Mouse (Mus musculus): ENCODE data around the gene Mcur1. TPM values are rescaled to one million over a fixed set of nuclear protein-coding genes. Genes with fewer than 3 reads are reported as not detected.
A peak's percentile ranks its signal among the peaks of the same experiment; 100 is the strongest.

Gene Mcur1
- polyA plus RNA-seq, 1 experiment from 2014 or later = 18.2 TPM

DNA sequence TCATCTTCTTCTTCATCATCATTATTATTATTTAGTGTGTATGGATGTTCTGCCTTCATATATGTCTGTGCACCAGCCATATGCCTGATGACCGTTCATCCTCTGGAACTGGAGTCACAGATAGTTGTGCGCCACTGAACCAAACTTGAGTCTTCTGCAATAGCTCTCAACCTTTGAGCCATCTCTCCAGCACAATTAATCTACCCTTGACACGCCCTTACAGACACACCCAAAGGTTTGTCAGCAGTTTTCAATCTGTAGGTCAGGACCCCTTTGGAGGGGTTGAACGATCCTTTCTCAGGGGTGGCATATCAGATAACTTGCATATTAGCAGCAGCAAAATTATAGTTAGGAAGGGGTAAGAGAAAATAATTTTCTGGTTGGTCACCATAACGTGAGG lies 4.7 kb upstream of the Mcur1 start:
- no peak overlapping the region for H3K27ac ChIP-seq (ENCODE audit: poor library complexity, severe bottlenecking)
- WGBS = 81% methylated on average over 5 of the region's 5 CpGs
- H3K4me1 ChIP-seq (replicated peaks) = peaks cover 12% of the 10 kb centered on the region; the same call in 1 of the 2 replicates
- H3K36me3 ChIP-seq = no peaks in the 10 kb centered on the region
- H3K9me3 ChIP-seq (replicated peaks) = no peaks in the 10 kb centered on the region
- no peak for ATAC-seq (ENCODE audit: insufficient number of reproducible peaks, low FRiP score)
- no peaks in the 10 kb centered on the region for H3K27me3 ChIP-seq (replicated peaks)
- H3K9ac ChIP-seq = no peak overlapping the region
- H3K4me2 ChIP-seq = no peak overlapping the region
- no peak overlapping the region for H3K4me3 ChIP-seq

DNA sequence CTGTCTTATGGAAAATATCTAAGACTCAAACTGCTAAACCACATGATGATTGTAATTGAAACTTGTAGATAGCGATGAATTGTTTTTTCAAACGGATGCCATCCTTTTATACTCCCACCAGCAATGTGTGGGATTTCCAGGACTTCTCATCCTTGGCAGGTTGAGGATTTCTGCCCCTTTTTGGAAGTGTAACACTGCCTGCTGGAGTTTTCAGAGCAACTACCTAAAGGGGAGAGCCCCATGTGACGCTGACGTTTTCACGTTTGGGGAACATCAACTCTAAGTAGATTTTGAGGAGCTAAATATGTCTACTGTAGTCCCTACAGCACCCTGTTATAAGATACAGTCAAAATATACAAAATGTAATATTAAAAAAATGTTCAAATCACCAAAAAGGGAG lies 2.7 kb upstream of the Mcur1 start:
- H3K4me2 ChIP-seq = no peak overlapping the region
- no peak overlapping the region for H3K27ac ChIP-seq (ENCODE audit: poor library complexity, severe bottlenecking)
- 91% methylated on average over 5 of the region's 5 CpGs for WGBS
- ATAC-seq (ENCODE audit: insufficient number of reproducible peaks, low FRiP score) = no peak
- H3K9me3 ChIP-seq (replicated peaks) = no peaks in the 10 kb centered on the region
- H3K4me1 ChIP-seq (replicated peaks) = peaks cover 26% of the 10 kb centered on the region
- H3K27me3 ChIP-seq (replicated peaks) = no peaks in the 10 kb centered on the region
- H3K4me3 ChIP-seq = no peak overlapping the region
- no peaks in the 10 kb centered on the region for H3K36me3 ChIP-seq
- H3K9ac ChIP-seq = no peak overlapping the region

DNA sequence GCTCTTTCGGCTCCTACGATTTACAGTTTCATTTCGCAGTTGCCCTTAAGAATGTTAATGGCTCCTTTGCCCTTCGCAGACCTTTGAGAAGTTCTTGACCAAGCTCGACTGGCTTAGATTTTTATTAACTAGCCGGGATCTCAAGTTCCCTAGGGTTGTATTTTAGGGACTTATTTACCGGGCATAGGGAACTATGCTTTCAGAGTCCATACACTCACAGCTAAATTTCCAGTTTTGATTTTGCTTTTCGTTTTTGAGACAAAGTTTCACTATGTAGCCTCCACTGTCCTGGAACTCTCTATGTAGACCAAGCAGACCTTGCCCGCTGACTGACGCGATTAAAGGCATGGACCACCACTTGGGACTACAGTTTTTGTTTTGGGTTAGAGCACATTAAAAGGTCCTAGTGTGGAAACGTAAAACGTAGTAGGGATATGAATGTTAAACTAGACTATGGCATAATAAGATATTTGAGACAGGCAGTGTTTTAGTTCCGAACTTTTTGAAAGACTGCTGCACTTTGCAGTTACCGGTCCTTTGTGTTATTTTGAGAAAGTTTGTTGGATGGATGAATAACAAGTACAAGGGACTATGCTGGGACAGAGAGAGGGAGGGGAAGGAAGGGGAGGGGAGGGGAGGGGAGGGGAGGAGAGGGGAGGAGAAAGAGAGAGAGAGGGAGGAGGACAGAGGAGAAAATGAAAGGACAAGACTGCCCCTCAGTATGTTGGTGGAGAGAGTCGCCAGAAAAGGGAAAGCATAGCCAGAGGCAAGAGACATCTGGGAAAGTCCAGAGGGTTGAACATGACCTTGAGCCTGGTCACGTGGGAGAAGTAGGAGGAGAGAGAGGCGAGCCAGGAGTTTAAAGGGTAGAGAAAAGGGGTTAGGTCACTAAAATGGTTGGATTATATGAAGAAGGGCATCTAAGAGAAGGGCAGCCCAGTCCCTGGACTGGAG lies 744 bp upstream of the Mcur1 start:
- 10% methylated on average over 18 of the region's 18 CpGs for WGBS
- H3K27me3 ChIP-seq (replicated peaks) = no peaks in the 10 kb centered on the region
- H3K36me3 ChIP-seq = no peaks in the 10 kb centered on the region
- peak overlapping the region; percentile 79 for H3K4me3 ChIP-seq
- peak overlapping the region; percentile 74 for H3K4me2 ChIP-seq
- peak overlapping the region; percentile 78 for H3K9ac ChIP-seq
- peaks cover 27% of the 10 kb centered on the region for H3K4me1 ChIP-seq (replicated peaks)
- no peaks in the 10 kb centered on the region for H3K9me3 ChIP-seq (replicated peaks)
- no peak for ATAC-seq (ENCODE audit: insufficient number of reproducible peaks, low FRiP score)
- H3K27ac ChIP-seq (ENCODE audit: poor library complexity, severe bottlenecking) = peak overlapping the region; percentile 95

DNA sequence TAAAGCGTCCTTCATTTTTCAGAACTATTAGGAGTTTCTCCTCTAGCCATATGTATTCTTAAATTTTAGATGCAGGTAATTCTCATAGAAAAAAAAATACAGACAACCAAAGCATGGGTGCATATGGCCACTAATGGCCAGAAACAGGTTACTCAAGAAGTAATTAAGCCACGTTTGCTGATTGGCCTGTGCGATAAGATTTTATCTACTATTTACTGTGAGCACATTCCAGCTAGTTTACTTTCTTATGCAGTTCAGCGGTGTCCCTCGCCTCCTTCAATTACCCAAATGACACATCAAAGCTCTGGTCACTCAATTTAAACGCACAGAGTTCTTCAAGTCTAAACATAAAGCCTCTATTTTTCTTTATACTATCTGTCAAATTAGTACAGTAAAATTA lies 1.0 kb downstream of the Mcur1 start:
- H3K36me3 ChIP-seq = peaks cover 12% of the 10 kb centered on the region
- H3K4me2 ChIP-seq = peak overlapping the region; percentile 74
- H3K9ac ChIP-seq = peak overlapping the region; percentile 78
- no peak for ATAC-seq (ENCODE audit: insufficient number of reproducible peaks, low FRiP score)
- peaks cover 27% of the 10 kb centered on the region for H3K4me1 ChIP-seq (replicated peaks)
- 34% methylated on average over 6 of the region's 6 CpGs for WGBS
- H3K9me3 ChIP-seq (replicated peaks) = no peaks in the 10 kb centered on the region
- H3K4me3 ChIP-seq = peak overlapping the region; percentile 79
- H3K27ac ChIP-seq (ENCODE audit: poor library complexity, severe bottlenecking) = no peak overlapping the region
- H3K27me3 ChIP-seq (replicated peaks) = no peaks in the 10 kb centered on the region

DNA sequence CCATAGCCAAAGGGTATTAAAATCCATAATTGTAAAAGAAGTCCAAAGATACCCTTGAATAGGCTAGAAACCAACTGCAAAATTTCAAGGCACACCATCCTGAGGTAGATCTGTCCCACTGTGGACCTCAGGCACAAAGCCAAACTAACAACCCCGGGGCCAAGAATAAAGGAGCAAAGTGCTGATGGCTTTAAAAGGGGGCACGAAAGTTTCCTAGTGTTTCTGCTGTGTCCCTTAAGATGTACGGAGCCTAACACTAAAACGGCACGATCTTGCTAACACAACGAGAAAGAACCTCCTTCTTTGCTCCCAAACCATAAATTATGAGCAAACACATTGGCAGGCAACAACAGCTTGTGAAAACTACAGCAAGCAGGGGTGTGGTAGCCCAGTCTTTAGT lies 1.6 kb downstream of the Mcur1 start:
- peaks cover 27% of the 10 kb centered on the region for H3K4me1 ChIP-seq (replicated peaks)
- no peak overlapping the region for H3K27ac ChIP-seq (ENCODE audit: poor library complexity, severe bottlenecking)
- ATAC-seq (ENCODE audit: insufficient number of reproducible peaks, low FRiP score) = no peak
- peaks cover 18% of the 10 kb centered on the region for H3K36me3 ChIP-seq
- H3K9ac ChIP-seq = no peak overlapping the region
- WGBS = 80% methylated on average over 6 of the region's 6 CpGs
- H3K9me3 ChIP-seq (replicated peaks) = no peaks in the 10 kb centered on the region
- H3K4me2 ChIP-seq = peak overlapping the region; percentile 74
- no peaks in the 10 kb centered on the region for H3K27me3 ChIP-seq (replicated peaks)
- H3K4me3 ChIP-seq = no peak overlapping the region

DNA sequence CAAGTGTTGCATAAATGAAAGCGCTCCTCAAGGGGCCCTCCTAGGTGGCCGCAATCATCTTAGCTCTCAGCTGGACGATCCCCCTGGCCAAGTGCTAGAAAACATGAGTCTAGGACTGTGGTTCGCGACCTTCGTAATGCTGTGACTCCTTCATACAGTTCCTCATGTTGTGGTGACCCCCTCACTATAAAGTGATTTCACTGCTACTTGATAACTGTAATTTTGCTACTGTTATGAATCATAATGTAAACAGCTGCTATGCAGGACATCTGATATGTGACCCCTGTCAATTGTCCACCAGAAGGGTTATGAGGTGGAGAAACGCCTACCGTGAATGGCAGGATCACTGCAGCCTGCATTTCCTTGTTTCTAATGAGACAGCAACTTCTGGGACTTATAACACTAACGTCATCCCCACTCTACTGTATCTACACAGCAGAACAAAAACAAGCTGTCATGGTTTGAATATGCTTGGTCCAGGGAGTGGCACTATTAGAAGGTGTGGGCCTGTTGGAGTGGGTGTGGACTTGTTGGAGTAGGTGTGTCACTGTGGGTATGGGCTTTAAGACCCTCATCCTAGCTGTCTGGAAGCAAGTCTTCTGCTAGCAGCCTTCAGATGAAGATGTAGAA lies 3.0 kb downstream of the Mcur1 start:
- Histone ChIP-seq H3K9ac (no peak overlapping the region), H3K27me3 (replicated peaks) (no peaks in the 10 kb centered on the region), H3K4me2 (no peak overlapping the region), H3K4me1 (replicated peaks) (peaks cover 27% of the 10 kb centered on the region), H3K27ac (ENCODE audit: poor library complexity, severe bottlenecking) (no peak overlapping the region), H3K36me3 (peaks cover 31% of the 10 kb centered on the region), H3K4me3 (no peak overlapping the region), H3K9me3 (replicated peaks) (no peaks in the 10 kb centered on the region)
- ATAC-seq (ENCODE audit: insufficient number of reproducible peaks, low FRiP score) = no peak
- 85% methylated on average over 9 of the region's 9 CpGs for WGBS

DNA sequence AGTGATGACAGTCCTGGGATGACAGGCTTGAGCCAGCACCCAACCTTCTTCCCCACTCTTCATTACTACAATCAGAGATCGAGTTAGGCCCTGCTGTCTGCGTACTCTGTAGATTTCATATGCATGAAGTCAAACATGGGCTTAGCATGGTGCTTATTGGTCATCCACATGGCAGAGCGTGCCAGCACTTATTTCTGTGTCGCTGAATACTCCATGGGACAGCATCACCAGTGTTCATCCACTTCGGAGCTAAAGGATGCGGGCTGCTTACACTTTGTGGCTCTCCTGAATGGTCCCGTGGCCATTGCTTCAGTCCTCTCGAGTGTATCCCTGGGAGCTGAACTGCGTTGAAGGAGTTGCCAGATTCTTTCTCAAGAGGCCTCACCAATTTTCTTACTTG lies 4.7 kb downstream of the Mcur1 start:
- Histone ChIP-seq H3K36me3 (peaks cover 48% of the 10 kb centered on the region), H3K27me3 (replicated peaks) (no peaks in the 10 kb centered on the region), H3K27ac (ENCODE audit: poor library complexity, severe bottlenecking) (no peak overlapping the region), H3K9ac (no peak overlapping the region), H3K4me1 (replicated peaks) (peaks cover 15% of the 10 kb centered on the region), H3K4me3 (no peak overlapping the region), H3K4me2 (no peak overlapping the region), H3K9me3 (replicated peaks) (no peaks in the 10 kb centered on the region)
- WGBS = 89% methylated on average over 9 of the region's 9 CpGs
- no peak for ATAC-seq (ENCODE audit: insufficient number of reproducible peaks, low FRiP score)

DNA sequence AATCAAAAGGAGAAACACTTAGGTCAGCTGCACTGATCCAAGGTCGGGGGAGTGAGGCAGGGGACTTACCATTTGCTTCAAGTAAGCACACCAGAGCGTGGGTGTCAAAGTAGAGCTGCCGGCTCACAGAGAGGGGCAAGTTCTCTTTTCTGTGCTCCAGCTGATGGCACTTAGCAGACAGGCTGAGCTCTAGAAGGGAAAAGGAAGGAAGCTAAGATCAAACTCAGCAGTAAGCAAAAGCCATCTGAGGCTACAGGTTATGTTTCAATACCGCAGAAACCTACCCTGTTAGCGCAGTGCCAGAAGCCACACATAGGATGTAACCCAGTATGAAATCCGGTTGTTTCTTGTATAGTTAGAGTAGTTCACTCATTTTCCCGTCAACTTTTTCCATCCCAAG lies 5.2 kb downstream of the Mcur1 start:
- Histone ChIP-seq H3K27ac (ENCODE audit: poor library complexity, severe bottlenecking) (no peak overlapping the region), H3K9ac (no peak overlapping the region), H3K4me1 (replicated peaks) (peaks cover 15% of the 10 kb centered on the region), H3K36me3 (peaks cover 53% of the 10 kb centered on the region), H3K9me3 (replicated peaks) (no peaks in the 10 kb centered on the region), H3K27me3 (replicated peaks) (no peaks in the 10 kb centered on the region), H3K4me2 (no peak overlapping the region), H3K4me3 (no peak overlapping the region)
- no peak for ATAC-seq (ENCODE audit: insufficient number of reproducible peaks, low FRiP score)
- WGBS = 83% methylated on average over 7 of the region's 7 CpGs

DNA sequence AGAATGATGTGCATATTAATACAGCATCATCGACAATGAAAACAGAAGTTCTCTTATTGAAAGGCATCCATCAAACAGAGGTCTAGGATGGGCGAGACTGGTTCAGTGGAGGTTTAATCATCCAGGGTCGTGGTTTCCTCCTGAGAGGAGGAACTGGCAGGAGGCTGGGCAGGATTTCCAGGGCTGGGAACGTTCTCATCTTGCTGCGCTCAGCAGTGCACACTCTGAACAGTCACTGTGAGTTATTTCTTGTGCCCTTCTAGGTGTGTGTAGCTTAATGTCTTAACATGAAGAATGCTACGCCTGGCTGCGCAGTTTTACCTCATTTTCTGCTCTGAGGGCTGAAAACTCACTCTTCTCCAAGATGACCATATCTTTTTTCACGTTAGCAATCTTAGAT lies 9.3 kb downstream of the Mcur1 start:
- Histone ChIP-seq H3K36me3 (peaks cover 70% of the 10 kb centered on the region), H3K9me3 (replicated peaks) (no peaks in the 10 kb centered on the region), H3K27me3 (replicated peaks) (no peaks in the 10 kb centered on the region), H3K4me1 (replicated peaks) (no peaks in the 10 kb centered on the region), H3K27ac (ENCODE audit: poor library complexity, severe bottlenecking) (no peak overlapping the region), H3K9ac (no peak overlapping the region), H3K4me2 (no peak overlapping the region), H3K4me3 (no peak overlapping the region)
- no peak for ATAC-seq (ENCODE audit: insufficient number of reproducible peaks, low FRiP score)
- 90% methylated on average over 8 of the region's 8 CpGs for WGBS

DNA sequence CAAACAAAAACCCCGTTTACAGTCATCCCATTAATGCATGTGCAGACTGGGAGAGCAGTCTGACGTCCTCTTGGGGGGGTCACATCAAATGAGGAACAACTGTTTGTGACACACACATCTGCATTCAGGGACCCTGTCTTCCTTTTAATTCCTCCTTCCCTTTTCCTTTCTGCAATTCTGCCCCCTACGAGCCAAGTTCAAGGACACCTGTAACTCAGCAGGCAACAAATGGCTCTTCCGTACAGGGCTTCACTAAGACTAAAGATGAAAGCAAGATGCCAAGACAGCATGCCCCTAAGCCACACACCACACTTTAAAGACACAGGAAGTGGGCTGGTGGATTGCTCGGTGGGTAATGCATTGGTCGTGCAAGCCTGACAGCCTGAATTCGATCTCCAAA lies 10.1 kb downstream of the Mcur1 start:
- H3K9ac ChIP-seq = no peak overlapping the region
- H3K4me2 ChIP-seq = no peak overlapping the region
- 87% methylated on average over 7 of the region's 7 CpGs for WGBS
- no peaks in the 10 kb centered on the region for H3K4me1 ChIP-seq (replicated peaks)
- peaks cover 74% of the 10 kb centered on the region for H3K36me3 ChIP-seq
- no peaks in the 10 kb centered on the region for H3K9me3 ChIP-seq (replicated peaks)
- no peak overlapping the region for H3K27ac ChIP-seq (ENCODE audit: poor library complexity, severe bottlenecking)
- no peak overlapping the region for H3K4me3 ChIP-seq
- ATAC-seq (ENCODE audit: insufficient number of reproducible peaks, low FRiP score) = no peak
- no peaks in the 10 kb centered on the region for H3K27me3 ChIP-seq (replicated peaks)

DNA sequence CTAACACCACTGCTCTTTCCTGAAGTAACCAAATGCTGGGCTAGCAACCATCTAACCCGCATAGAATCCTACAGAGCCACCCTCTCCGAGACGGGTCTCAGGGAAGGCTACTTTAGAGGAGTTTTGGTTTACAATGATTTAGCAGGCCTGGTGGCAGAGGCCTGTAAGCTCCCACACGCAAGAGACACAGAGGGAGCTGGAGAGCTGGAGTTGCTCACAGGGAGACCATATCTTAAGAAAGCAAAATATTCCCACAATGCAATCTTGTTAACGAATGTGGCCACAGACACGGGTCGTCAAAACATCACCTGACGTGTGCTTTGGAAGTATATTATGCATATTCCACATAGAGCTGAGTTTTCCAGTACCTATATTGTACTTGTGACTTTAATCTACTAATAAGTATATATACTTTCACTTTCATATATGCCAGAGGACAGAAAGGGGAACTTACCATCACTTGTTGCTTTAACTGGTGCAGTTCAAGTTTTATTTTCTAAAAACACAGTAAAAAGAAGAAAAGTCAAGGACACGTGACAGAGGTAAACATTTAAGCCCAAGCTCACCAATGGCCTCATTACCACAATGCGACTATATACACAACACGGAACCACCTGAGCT lies 10.8 kb downstream of the Mcur1 start:
- H3K4me1 ChIP-seq (replicated peaks) = no peaks in the 10 kb centered on the region
- H3K36me3 ChIP-seq = peaks cover 73% of the 10 kb centered on the region
- ATAC-seq (ENCODE audit: insufficient number of reproducible peaks, low FRiP score) = no peak
- no peak overlapping the region for H3K4me2 ChIP-seq
- H3K27ac ChIP-seq (ENCODE audit: poor library complexity, severe bottlenecking) = no peak overlapping the region
- no peak overlapping the region for H3K9ac ChIP-seq
- WGBS = 80% methylated on average over 11 of the region's 11 CpGs
- no peaks in the 10 kb centered on the region for H3K9me3 ChIP-seq (replicated peaks)
- no peaks in the 10 kb centered on the region for H3K27me3 ChIP-seq (replicated peaks)
- H3K4me3 ChIP-seq = no peak overlapping the region
